Mouse (Mus musculus): ENCODE data around the gene Nr6a1. TPM values are rescaled to one million over a fixed set of nuclear protein-coding genes. Genes with fewer than 3 reads are reported as not detected.

Nr6a1 gene
- polyA plus RNA-seq, 1 experiment: 4.2 TPM

DNA sequence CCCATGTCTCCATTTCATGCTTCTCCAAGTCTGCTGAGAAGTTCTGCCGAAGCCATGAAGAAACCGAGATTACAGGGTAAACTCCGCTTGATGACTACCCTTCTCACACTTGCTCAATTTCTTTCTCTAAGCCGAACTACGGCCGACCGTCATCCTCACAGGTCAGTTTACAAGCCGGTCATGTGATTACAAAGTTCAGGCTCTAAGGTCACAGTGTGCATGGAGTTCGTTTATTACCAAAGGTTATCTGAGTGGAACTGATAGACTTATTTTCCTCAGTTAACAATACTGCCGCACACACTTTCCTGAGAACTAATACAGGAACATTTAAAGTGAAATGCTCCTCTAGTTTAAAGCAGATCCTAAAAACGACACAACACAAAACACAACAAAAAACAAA is 143.1 kb downstream of the Nr6a1 start:
- no peaks in the 10 kb centered on the region for H3K27me3 ChIP-seq (ENCODE audit: control insufficient read depth, insufficient read depth, low read length)
- H3K4me1 ChIP-seq (replicated peaks; ENCODE audit: control insufficient read depth, insufficient read depth, low read length): no peaks in the 10 kb centered on the region
- no peak overlapping the region for H3K27ac ChIP-seq (ENCODE audit: control insufficient read depth, insufficient read depth, low read length)
- no peak overlapping the region for H3K4me3 ChIP-seq (ENCODE audit: control insufficient read depth, insufficient read depth, low read length)
- no peak for TF ChIP-seq POLR2A (IDR thresholded peaks at IDR 0.05; ENCODE audit: control insufficient read depth, extremely low read depth, insufficient read depth, low read length, poor library complexity)
- TF ChIP-seq CTCF (IDR thresholded peaks at IDR 0.05; ENCODE audit: borderline replicate concordance, control insufficient read depth, extremely low read depth, insufficient read depth, low read length, poor library complexity): no peak
- 87% methylated on average over 11 of the region's 11 CpGs for WGBS
- H3K36me3 ChIP-seq (ENCODE audit: control insufficient read depth, insufficient read depth, low read length): no peaks in the 10 kb centered on the region
- DNase-seq: no peak

DNA sequence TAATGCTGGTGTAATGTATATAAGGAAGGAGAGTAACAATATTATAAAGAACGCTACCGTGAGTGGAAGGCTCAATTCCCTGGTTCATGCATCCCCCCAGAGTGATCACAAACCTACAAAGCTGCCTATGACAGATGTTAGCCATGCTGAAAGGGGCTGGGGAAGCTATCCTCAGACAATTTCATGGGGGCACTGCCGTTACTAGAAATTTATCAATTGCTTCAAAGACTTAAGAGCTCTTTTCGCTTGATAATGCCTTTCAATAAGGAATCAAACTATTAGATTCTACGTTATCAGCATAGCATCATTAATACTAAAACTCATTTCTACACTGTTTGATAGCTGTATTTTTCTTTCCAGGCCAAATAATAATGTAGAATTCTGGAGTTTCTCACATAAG is 144.1 kb downstream of the Nr6a1 start:
- H3K36me3 ChIP-seq (ENCODE audit: control insufficient read depth, insufficient read depth, low read length): no peaks in the 10 kb centered on the region
- no peak for TF ChIP-seq POLR2A (IDR thresholded peaks at IDR 0.05; ENCODE audit: control insufficient read depth, extremely low read depth, insufficient read depth, low read length, poor library complexity)
- TF ChIP-seq CTCF (IDR thresholded peaks at IDR 0.05; ENCODE audit: borderline replicate concordance, control insufficient read depth, extremely low read depth, insufficient read depth, low read length, poor library complexity): no peak
- no peak for DNase-seq
- 96% methylated on average over 5 of the region's 5 CpGs for WGBS
- no peak overlapping the region for H3K27ac ChIP-seq (ENCODE audit: control insufficient read depth, insufficient read depth, low read length)
- no peak overlapping the region for H3K4me3 ChIP-seq (ENCODE audit: control insufficient read depth, insufficient read depth, low read length)
- no peaks in the 10 kb centered on the region for H3K27me3 ChIP-seq (ENCODE audit: control insufficient read depth, insufficient read depth, low read length)
- H3K4me1 ChIP-seq (replicated peaks; ENCODE audit: control insufficient read depth, insufficient read depth, low read length): no peaks in the 10 kb centered on the region

DNA sequence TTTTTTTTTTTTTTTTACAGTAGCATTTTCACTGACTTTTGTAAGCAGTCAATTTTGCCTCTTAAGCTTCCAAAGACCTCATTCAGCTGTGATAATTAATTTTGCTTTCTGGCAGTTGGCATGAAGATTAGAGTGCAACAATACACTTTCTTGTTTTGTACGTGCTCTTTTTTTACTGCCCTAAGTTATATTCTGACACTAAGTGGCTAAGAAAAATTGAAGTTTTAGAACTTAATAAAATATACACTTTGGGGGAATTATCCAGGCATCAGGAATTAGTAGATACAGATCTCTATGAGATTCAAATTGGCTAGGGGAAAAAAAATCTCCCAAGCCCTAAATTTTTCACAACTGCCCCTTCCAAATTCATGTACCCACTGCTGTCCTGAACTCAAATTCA is 144.8 kb downstream of the Nr6a1 start:
- H3K36me3 ChIP-seq (ENCODE audit: control insufficient read depth, insufficient read depth, low read length): no peaks in the 10 kb centered on the region
- no peaks in the 10 kb centered on the region for H3K27me3 ChIP-seq (ENCODE audit: control insufficient read depth, insufficient read depth, low read length)
- no peak for DNase-seq
- 73% methylated on average over 1 of the region's 1 CpGs for WGBS
- H3K4me3 ChIP-seq (ENCODE audit: control insufficient read depth, insufficient read depth, low read length): no peak overlapping the region
- H3K4me1 ChIP-seq (replicated peaks; ENCODE audit: control insufficient read depth, insufficient read depth, low read length): no peaks in the 10 kb centered on the region
- no peak for TF ChIP-seq POLR2A (IDR thresholded peaks at IDR 0.05; ENCODE audit: control insufficient read depth, extremely low read depth, insufficient read depth, low read length, poor library complexity)
- TF ChIP-seq CTCF (IDR thresholded peaks at IDR 0.05; ENCODE audit: borderline replicate concordance, control insufficient read depth, extremely low read depth, insufficient read depth, low read length, poor library complexity): no peak
- H3K27ac ChIP-seq (ENCODE audit: control insufficient read depth, insufficient read depth, low read length): no peak overlapping the region

DNA sequence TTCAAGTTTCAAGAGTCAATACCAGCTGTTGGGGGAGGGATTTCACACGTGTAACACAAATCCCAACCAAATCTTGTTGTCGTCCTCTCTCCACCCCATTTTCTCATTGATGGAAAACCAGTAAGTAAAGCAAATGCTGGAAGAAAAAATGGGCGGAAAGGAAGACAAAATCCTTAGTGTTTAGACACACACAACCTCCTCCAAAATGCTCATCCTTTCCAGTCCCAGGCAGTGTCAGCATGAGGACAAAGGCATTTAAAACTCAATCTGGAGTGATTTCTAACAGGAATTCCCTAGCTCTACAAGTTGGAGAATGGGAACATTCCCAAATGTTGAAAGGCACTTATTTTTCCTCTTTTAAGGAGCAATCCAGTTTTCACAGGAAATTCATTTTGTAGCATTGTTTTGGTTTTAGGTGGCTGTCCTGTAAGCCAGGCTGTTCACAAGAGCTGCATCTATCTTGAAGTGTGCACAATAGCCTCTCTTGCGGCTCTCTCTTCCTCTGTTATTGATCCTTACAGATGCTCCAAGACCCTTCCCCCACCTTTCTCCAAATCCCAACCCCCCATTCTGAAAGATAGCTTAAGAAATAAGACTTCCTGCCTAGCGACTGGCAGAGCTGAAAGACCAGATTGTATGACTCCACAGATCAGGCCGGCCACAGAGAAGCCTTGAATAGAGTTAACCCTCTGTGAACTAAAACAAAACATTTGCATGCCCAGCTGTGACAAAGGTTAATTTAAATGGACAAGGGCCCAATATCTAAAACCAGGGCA is 145.4 kb downstream of the Nr6a1 start:
- Histone ChIP-seq H3K4me1 (replicated peaks; ENCODE audit: control insufficient read depth, insufficient read depth, low read length) (no peaks in the 10 kb centered on the region), H3K36me3 (ENCODE audit: control insufficient read depth, insufficient read depth, low read length) (no peaks in the 10 kb centered on the region), H3K27me3 (ENCODE audit: control insufficient read depth, insufficient read depth, low read length) (no peaks in the 10 kb centered on the region), H3K4me3 (ENCODE audit: control insufficient read depth, insufficient read depth, low read length) (no peak overlapping the region), H3K27ac (ENCODE audit: control insufficient read depth, insufficient read depth, low read length) (no peak overlapping the region)
- WGBS: 60% methylated on average over 6 of the region's 6 CpGs
- TF ChIP-seq CTCF (IDR thresholded peaks at IDR 0.05; ENCODE audit: borderline replicate concordance, control insufficient read depth, extremely low read depth, insufficient read depth, low read length, poor library complexity) (no peak), POLR2A (IDR thresholded peaks at IDR 0.05; ENCODE audit: control insufficient read depth, extremely low read depth, insufficient read depth, low read length, poor library complexity) (no peak)
- DNase-seq: no peak

DNA sequence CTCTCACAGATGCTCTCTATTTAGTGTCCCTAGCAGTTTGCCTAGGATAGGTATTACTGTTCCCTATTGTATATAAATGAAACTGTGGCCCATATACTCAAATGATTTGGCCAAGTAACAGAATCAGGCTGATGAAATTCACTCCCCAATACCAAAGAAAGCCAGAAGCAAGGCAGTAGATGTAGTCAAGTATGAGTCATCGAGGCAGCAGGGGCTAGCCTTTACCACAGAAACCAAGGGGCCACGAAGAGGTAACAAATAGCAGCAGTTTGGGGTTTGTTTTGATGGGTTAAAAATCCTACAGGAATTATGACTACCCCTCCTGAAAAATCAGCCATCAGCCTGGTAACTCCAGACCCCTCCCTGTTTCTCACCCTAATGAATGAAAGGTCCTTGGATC is 147.5 kb downstream of the Nr6a1 start:
- WGBS: 64% methylated on average over 2 of the region's 2 CpGs
- Histone ChIP-seq H3K4me1 (replicated peaks; ENCODE audit: control insufficient read depth, insufficient read depth, low read length) (no peaks in the 10 kb centered on the region), H3K4me3 (ENCODE audit: control insufficient read depth, insufficient read depth, low read length) (no peak overlapping the region), H3K27me3 (ENCODE audit: control insufficient read depth, insufficient read depth, low read length) (no peaks in the 10 kb centered on the region), H3K27ac (ENCODE audit: control insufficient read depth, insufficient read depth, low read length) (no peak overlapping the region), H3K36me3 (ENCODE audit: control insufficient read depth, insufficient read depth, low read length) (no peaks in the 10 kb centered on the region)
- TF ChIP-seq CTCF (IDR thresholded peaks at IDR 0.05; ENCODE audit: borderline replicate concordance, control insufficient read depth, extremely low read depth, insufficient read depth, low read length, poor library complexity) (no peak), POLR2A (IDR thresholded peaks at IDR 0.05; ENCODE audit: control insufficient read depth, extremely low read depth, insufficient read depth, low read length, poor library complexity) (no peak)
- DNase-seq: no peak

DNA sequence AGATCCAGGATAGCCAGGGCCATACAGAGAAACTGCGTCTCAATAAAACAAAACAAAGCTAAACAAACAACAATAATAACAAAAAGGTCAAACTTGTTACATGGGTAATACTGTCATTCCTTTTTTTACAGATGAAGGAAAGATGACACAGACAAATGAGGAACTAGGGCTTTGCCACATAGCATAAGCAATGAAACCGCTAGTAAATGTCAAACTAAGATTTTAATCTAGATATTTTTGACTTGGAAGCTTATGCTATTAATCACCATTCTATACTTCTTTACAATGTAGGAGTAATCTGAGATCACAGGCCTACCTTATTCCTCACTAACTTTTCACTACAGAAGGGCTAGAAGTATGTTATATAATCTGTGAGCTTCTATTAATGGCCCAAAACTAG is 150.2 kb downstream of the Nr6a1 start:
- WGBS: 79% methylated on average over 2 of the region's 2 CpGs
- H3K27me3 ChIP-seq (ENCODE audit: control insufficient read depth, insufficient read depth, low read length): no peaks in the 10 kb centered on the region
- H3K36me3 ChIP-seq (ENCODE audit: control insufficient read depth, insufficient read depth, low read length): no peaks in the 10 kb centered on the region
- H3K27ac ChIP-seq (ENCODE audit: control insufficient read depth, insufficient read depth, low read length): no peak overlapping the region
- H3K4me3 ChIP-seq (ENCODE audit: control insufficient read depth, insufficient read depth, low read length): no peak overlapping the region
- TF ChIP-seq CTCF (IDR thresholded peaks at IDR 0.05; ENCODE audit: borderline replicate concordance, control insufficient read depth, extremely low read depth, insufficient read depth, low read length, poor library complexity): no peak
- no peak for TF ChIP-seq POLR2A (IDR thresholded peaks at IDR 0.05; ENCODE audit: control insufficient read depth, extremely low read depth, insufficient read depth, low read length, poor library complexity)
- H3K4me1 ChIP-seq (replicated peaks; ENCODE audit: control insufficient read depth, insufficient read depth, low read length): no peaks in the 10 kb centered on the region
- no peak for DNase-seq
